Mouse (Mus musculus) midbrain, embryonic 13.5 days (tissue): ENCODE results near the gene Gabrr2. TPM values are rescaled to one million over a fixed set of nuclear protein-coding genes. Genes with fewer than 3 reads are reported as not detected.
"Not testable (repeated sequence)": the region's sequence is repeated elsewhere in the genome, so short reads cannot be mapped to it uniquely, and the experiment has no call there.

Source experiments
- ATAC-seq: fragments of 200-750 bp; cut with Nextera tagmentation; 2 replicates; pipeline ENCODE4 v1.8.0; 2017; ENCODE audit warnings: mild to moderate bottlenecking, moderate TSS enrichment, moderate library complexity
- H3K27ac ChIP-seq: fragments of 300-500 bp; sonication (generic); 2 replicates; pipeline ENCODE4 v1.5.1; 2015; ENCODE audit warnings: inconsistent platforms, mild to moderate bottlenecking, moderate library complexity
- H3K27me3 ChIP-seq: fragments of 300-500 bp; sonication (generic); 2 replicates; pipeline ENCODE4 v1.6.1; 2015; ENCODE audit warnings: mild to moderate bottlenecking, inconsistent platforms
- H3K36me3 ChIP-seq: fragments of 300-500 bp; sonication (generic); 2 replicates; pipeline ENCODE4 v1.6.1; 2015; ENCODE audit warnings: mild to moderate bottlenecking, inconsistent platforms
- H3K4me1 ChIP-seq: fragments of 300-500 bp; sonication (generic); replicated peaks from 2 replicates; pipeline ENCODE4 v1.6.1; 2015; ENCODE audit warnings: inconsistent platforms
- H3K4me2 ChIP-seq: fragments of 300-500 bp; sonication (generic); replicated peaks from 2 replicates; pipeline ENCODE4 v1.6.1; 2015; ENCODE audit warnings: moderate library complexity, mild to moderate bottlenecking, inconsistent platforms
- H3K4me3 ChIP-seq: fragments of 300-500 bp; sonication (generic); replicated peaks from 2 replicates; pipeline ENCODE4 v1.5.1; 2015; ENCODE audit warnings: mild to moderate bottlenecking, inconsistent platforms
- H3K9ac ChIP-seq: fragments of 300-500 bp; sonication (generic); replicated peaks from 2 replicates; pipeline ENCODE4 v1.6.1; 2015; ENCODE audit warnings: mild to moderate bottlenecking, inconsistent platforms
- H3K9me3 ChIP-seq: fragments of 300-500 bp; sonication (generic); 2 replicates; pipeline ENCODE4 v1.6.1; 2016; ENCODE audit warnings: mild to moderate bottlenecking, inconsistent platforms
- WGBS: fragments of 180-500 bp; shearing (Covaris S2); methylation state at CpG from one replicate; pipeline ENCODE4 v1.1.7; 2015; 5-methylcytosine and 5-hydroxymethylcytosine counted together
- polyA plus RNA-seq: library from polyadenylated mRNA; unstranded; fragments of >200 nt; fragmentation: Nextera tagmentation; extraction: Ambion mirVana; gene quantifications from 2 replicates; pipeline ENCODE4 v1.2.1, GENCODE M21; 2015

Gene Gabrr2
- polyA plus RNA-seq, 1 experiment from 2014 or later = 0.44 TPM

DNA sequence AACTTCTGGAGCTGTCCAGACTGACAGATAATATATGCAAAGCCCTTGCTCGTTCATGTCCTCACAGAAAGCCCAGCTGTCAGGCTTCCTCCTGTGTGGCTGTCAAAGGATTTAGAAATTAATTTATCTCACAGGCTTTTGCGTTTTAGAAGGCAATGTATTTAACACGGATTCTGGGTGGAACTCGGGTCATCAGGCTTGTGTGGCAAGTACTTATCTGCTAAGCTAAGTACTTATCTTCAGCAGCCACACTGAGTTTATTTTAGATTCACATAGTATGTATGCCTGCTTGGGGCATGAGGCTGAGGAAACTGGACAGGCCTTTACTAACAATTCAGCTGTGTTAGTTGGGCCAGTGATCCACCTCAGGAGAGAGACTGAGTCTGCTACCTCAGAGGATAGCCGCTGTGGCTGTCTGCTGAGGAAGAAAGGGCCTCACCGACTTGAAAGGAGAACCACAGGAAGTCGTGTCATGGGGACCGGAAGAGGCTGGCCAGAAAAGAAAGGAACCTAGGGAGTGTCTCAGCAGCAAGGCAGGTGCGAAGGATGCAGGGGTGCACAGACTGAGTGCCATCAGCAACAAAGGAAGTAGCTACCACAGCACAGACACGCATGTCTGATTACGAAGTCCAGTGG lies 9.8 kb downstream of the Gabrr2 start:
- peaks cover 3% of the 10 kb centered on the region; the same call in 1 of the 2 replicates for H3K27me3 ChIP-seq
- ATAC-seq = peak; percentile 62
- H3K9ac ChIP-seq = no peak overlapping the region
- H3K9me3 ChIP-seq = no peaks in the 10 kb centered on the region
- 19% methylated on average over 11 of the region's 11 CpGs for WGBS
- H3K4me2 ChIP-seq = no peak overlapping the region; the same call in 1 of the 2 replicates
- H3K4me1 ChIP-seq = peaks cover 14% of the 10 kb centered on the region
- H3K27ac ChIP-seq = peak overlapping the region; percentile 57
- no peaks in the 10 kb centered on the region for H3K36me3 ChIP-seq
- H3K4me3 ChIP-seq = no peak overlapping the region

DNA sequence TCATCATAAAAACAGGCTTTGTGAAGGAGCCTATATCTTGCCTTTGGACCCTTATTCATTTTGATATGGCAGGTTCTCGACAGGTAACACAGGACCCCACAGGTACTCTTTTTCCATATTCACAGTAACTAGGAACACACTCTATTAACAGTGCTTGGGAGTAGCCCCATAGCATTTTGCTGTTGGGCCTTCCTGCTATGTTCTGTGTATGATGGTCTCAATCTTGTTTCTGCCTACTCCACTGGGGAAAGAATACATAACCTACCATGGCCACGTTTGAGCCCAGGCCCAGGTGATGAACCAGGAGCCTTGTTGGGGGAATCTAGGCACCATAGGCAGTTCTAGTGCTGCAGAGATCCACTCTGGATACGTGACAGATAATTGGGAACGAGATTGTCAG lies 11.6 kb downstream of the Gabrr2 start:
- no peak overlapping the region for H3K4me3 ChIP-seq
- no peak overlapping the region for H3K9ac ChIP-seq
- peaks cover 3% of the 10 kb centered on the region; the same call in 1 of the 2 replicates for H3K27me3 ChIP-seq
- no peak overlapping the region for H3K4me2 ChIP-seq
- WGBS = 82% methylated on average over 4 of the region's 4 CpGs
- H3K36me3 ChIP-seq = no peaks in the 10 kb centered on the region
- H3K4me1 ChIP-seq = peaks cover 16% of the 10 kb centered on the region
- ATAC-seq = no peak
- H3K27ac ChIP-seq = no peak overlapping the region
- no peaks in the 10 kb centered on the region for H3K9me3 ChIP-seq

- peaks cover 3% of the 10 kb centered on the region; the same call in 1 of the 2 replicates for H3K27me3 ChIP-seq
- H3K27ac ChIP-seq = no peak overlapping the region
- H3K4me2 ChIP-seq = no peak overlapping the region
- H3K4me3 ChIP-seq = no peak overlapping the region
- H3K36me3 ChIP-seq = no peaks in the 10 kb centered on the region
- H3K9ac ChIP-seq = no peak overlapping the region
- no peak for ATAC-seq
- peaks cover 16% of the 10 kb centered on the region for H3K4me1 ChIP-seq
- WGBS = 73% methylated on average over 5 of the region's 5 CpGs
- no peaks in the 10 kb centered on the region for H3K9me3 ChIP-seq
Measured at GRCm38 (mm10) chr4:33074851-33075250, 12.1 kb downstream of the Gabrr2 start.

DNA sequence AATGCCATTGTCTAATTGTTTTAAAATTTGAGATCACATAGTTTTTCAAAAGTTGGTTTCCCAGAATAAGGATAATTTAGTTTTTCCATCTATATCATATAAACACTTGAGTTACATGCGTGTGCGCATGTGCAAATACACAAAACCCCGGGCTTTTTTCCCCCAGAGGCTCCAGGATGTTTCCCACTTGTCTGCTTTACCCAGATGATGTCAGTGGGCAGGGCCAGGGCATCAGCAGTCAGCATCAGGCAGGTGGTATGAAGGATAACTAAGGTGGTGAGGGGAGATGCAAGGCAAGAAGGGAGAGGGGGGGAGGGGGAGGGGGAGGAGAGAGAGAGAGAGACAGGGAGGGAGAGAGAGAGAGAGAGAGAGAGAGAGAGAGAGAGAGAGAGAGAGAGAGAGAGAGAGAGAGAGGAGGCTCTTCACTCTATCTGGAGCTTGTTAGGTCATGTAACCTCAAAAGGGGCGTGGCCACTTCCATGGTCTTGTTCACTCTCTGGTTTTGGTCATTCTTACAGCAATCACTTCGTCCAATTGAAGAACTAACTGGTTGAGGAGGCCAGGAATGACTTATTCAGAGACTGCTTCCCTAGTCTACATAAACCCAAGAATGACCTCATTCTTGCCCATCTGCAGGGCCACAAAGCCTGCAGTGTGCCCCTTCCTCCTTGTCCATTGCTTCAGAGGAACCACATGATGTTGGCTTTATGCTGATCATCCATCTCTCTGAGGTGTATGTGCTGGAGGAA lies 13.2 kb downstream of the Gabrr2 start:
- Histone ChIP-seq H3K4me1 (peaks cover 16% of the 10 kb centered on the region), H3K9me3 (no peaks in the 10 kb centered on the region), H3K4me3 (no peak overlapping the region), H3K27me3 (no peaks in the 10 kb centered on the region), H3K36me3 (no peaks in the 10 kb centered on the region), H3K9ac (no peak overlapping the region), H3K4me2 (no peak overlapping the region), H3K27ac (no peak overlapping the region)
- no peak for ATAC-seq
- WGBS = 87% methylated on average over 5 of the region's 5 CpGs

- 84% methylated on average over 11 of the region's 11 CpGs for WGBS
- H3K9me3 ChIP-seq = no peaks in the 10 kb centered on the region
- no peak for ATAC-seq
- peaks cover 16% of the 10 kb centered on the region for H3K4me1 ChIP-seq
- H3K4me3 ChIP-seq = no peak overlapping the region
- no peak overlapping the region for H3K27ac ChIP-seq
- H3K36me3 ChIP-seq = no peaks in the 10 kb centered on the region
- H3K4me2 ChIP-seq = no peak overlapping the region
- no peak overlapping the region for H3K9ac ChIP-seq
- H3K27me3 ChIP-seq = no peaks in the 10 kb centered on the region
Measured at GRCm38 (mm10) chr4:33077161-33077560, 14.4 kb downstream of the Gabrr2 start.

- Histone ChIP-seq H3K4me2 (no peak overlapping the region), H3K36me3 (no peaks in the 10 kb centered on the region), H3K27me3 (no peaks in the 10 kb centered on the region), H3K4me3 (no peak overlapping the region), H3K9ac (no peak overlapping the region), H3K9me3 (no peaks in the 10 kb centered on the region), H3K4me1 (peaks cover 12% of the 10 kb centered on the region), H3K27ac (no peak overlapping the region)
- 57% methylated on average over 8 of the region's 8 CpGs for whole genome bisulfite sequencing
- ATAC-seq = no peak
Measured at GRCm38 (mm10) chr4:33077724-33078123, 14.9 kb downstream of the Gabrr2 start.

- Histone ChIP-seq H3K27me3 (no peaks in the 10 kb centered on the region), H3K4me3 (no peak overlapping the region), H3K4me2 (no peak overlapping the region), H3K4me1 (0 out of 2 replicates have a peak, but pooled peaks cover 5% of the 10 kb centered on the region), H3K36me3 (no peaks in the 10 kb centered on the region), H3K9ac (no peak overlapping the region), H3K27ac (no peak overlapping the region), H3K9me3 (no peaks in the 10 kb centered on the region)
- WGBS = 92% methylated on average over 3 of the region's 3 CpGs
- no peak for ATAC-seq
Measured at GRCm38 (mm10) chr4:33078492-33078891, 15.7 kb downstream of the Gabrr2 start.

GRCm38 (mm10) chr4:33099118-33099694 lies 36.4 kb downstream of the Gabrr2 start:
- H3K9ac ChIP-seq = no peak overlapping the region
- no peaks in the 10 kb centered on the region for H3K27me3 ChIP-seq
- no peaks in the 10 kb centered on the region for H3K4me1 ChIP-seq
- WGBS = 83% methylated on average over 6 of the region's 6 CpGs
- H3K4me2 ChIP-seq = no peak overlapping the region
- no peak overlapping the region for H3K4me3 ChIP-seq
- H3K36me3 ChIP-seq = no peaks in the 10 kb centered on the region
- ATAC-seq = no peak
- H3K27ac ChIP-seq = no peak overlapping the region
- H3K9me3 ChIP-seq = no peaks in the 10 kb centered on the region

DNA sequence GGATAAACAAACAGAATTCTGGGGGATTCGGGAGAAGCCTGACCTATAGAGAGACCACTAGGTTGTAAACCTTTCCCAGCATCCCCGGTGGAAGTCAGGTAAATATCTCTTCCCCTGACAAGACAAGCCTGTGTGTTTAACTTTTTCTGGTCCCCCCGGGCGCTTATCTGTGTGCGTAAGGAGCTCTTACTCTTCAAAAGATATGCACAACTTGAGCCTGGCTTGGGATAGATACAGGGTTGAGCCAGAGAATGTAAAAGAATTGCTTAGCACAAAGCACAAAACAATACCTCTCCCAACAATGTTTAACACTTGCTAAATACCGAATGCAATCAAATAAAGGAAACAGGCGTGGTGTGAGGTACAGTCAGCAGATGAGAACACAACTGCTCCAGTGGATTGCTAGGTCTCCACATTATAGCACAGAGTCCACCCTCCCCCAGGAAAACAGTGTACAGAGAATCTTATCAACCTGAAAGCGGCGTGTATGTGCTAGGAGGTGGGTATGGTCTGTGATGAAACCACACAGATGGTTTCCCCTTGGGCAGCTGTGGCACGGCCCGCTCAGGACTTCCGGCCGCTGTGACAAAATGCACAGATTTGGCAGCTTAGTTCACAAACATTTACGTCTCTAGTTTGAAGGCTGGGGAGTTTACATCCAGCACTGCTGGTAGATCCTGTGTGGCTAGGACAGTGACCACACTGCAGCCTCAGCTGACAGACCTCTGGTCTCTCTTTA lies 47.1 kb downstream of the Gabrr2 start:
- Histone ChIP-seq H3K4me1 (no peaks in the 10 kb centered on the region), H3K27ac (no peak overlapping the region), H3K9ac (no peak overlapping the region), H3K4me3 (no peak overlapping the region), H3K36me3 (no peaks in the 10 kb centered on the region), H3K27me3 (no peaks in the 10 kb centered on the region), H3K9me3 (no peaks in the 10 kb centered on the region), H3K4me2 (no peak overlapping the region)
- no peak for ATAC-seq
- 92% methylated on average over 14 of the region's 14 CpGs for WGBS

DNA sequence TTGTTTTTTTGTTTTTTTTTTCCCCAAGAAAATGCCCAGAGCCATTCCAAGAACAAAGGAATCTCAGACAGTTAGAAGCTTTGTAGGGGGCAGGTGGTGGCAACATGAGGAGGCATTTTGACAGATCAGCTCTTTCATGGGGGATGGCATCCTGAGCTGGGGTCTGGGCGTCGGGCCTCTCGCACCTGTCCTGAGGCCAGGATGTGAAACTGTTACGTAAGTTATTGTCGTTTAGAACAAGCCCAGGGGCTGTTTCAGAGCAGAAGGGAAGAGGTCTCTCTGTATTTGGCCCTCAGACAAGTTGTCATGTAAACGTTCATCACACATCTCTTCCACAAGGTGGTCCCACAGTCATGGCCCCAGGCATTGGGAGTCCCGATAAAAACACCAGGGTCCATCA lies 48.0 kb downstream of the Gabrr2 start:
- 87% methylated on average over 7 of the region's 7 CpGs for WGBS

GRCm38 (mm10) chr4:33111358-33111757 lies 48.6 kb downstream of the Gabrr2 start:
- ATAC-seq = no peak
- H3K4me2 ChIP-seq = no peak overlapping the region
- no peaks in the 10 kb centered on the region for H3K9me3 ChIP-seq
- no peaks in the 10 kb centered on the region for H3K36me3 ChIP-seq
- whole genome bisulfite sequencing = 93% methylated on average over 9 of the region's 9 CpGs
- no peak overlapping the region for H3K27ac ChIP-seq
- H3K27me3 ChIP-seq = no peaks in the 10 kb centered on the region
- H3K4me1 ChIP-seq = no peaks in the 10 kb centered on the region
- no peak overlapping the region for H3K9ac ChIP-seq
- no peak overlapping the region for H3K4me3 ChIP-seq

More for the DNA sequence above, 48.0 kb downstream of the Gabrr2 start:
- no peaks in the 10 kb centered on the region for H3K36me3 ChIP-seq
- H3K27me3 ChIP-seq = no peaks in the 10 kb centered on the region
- ATAC-seq = no peak
- H3K9me3 ChIP-seq = no peaks in the 10 kb centered on the region
- H3K9ac ChIP-seq = no peak overlapping the region
- H3K27ac ChIP-seq = no peak overlapping the region
- no peak overlapping the region for H3K4me2 ChIP-seq
- H3K4me3 ChIP-seq = no peak overlapping the region
- no peaks in the 10 kb centered on the region for H3K4me1 ChIP-seq

DNA sequence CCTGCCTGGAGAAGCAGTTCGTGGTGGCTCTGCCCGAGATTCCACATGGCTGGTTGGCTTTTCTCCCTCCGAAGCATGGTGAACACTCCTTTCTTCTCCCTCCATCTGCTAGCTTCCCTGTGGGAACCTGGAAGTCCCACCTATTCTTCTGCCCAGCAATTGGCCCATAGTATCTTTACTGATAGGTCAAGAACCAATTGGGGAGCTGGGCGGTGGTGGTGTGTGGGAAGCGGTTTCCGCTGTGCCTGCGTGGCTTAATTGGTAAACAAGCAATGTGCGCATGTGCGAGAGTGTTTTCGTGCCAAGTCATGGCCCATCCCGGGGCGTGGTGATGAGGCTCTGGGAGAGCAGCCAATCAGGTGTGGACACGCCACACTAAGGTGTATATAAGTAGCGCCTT lies 50.1 kb downstream of the Gabrr2 start:
- not testable (repeated sequence) for H3K27ac ChIP-seq, H3K4me1 ChIP-seq, H3K4me3 ChIP-seq, H3K4me2 ChIP-seq, H3K27me3 ChIP-seq, H3K36me3 ChIP-seq, H3K9me3 ChIP-seq, ATAC-seq, H3K9ac ChIP-seq
- WGBS = 96% methylated on average over 14 of the region's 14 CpGs
